20 mouse cellular contexts compared by ENCODE assay signal in the genomic region with DNA sequence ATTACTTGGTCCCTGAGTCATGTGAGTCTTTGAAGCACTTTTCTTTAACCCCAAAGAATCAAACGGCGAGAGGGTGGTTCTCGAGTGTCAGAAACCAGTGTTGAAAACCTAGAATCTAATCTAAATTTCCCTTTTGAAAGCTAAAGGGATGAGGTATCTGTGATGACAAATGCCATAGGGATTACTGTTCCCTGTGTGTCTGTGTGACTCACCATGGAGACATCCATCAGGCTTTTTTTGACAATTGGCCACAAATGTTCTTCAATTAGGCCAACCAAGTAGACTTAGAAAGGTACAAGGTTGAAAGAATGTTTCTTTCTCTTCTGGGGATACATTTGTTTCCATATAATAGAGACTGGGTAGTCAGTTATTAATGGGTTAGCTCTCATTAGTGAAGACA. TPM values are rescaled to one million over a fixed set of nuclear protein-coding genes. Genes with fewer than 3 reads are reported as not detected.
"Had no signal": no experiment of that assay in that cellular context is flagged by ENCODE, and none has a peak within 500 bp of the region (broad histone marks: within the 10 kb centered on the region; RNA-seq: fewer than 3 reads in every experiment).

No protein-coding gene starts in this region.

- H3K4me3 ChIP-seq: lung, embryonic 15.5 days; megakaryocyte, embryonic 14.5 days; midbrain, embryonic 13.5 days; midbrain, embryonic 15.5 days; neural tube, embryonic 12.5 days had no signal

- ATAC-seq: lung, postnatal 0 days; midbrain, embryonic 13.5 days; midbrain, embryonic 15.5 days had no signal

- DNase-seq: lung, adult 2 months; lung, postnatal 14 days; lung, postnatal 36 days; retina, postnatal 1 day; right cerebral cortex, adult 18-20 months; right cerebral cortex, postnatal 25 days; right cerebral cortex, postnatal 4 days; spleen, adult 18-20 months; thymus, adult 18-20 months; thymus, postnatal 25 days; thymus, postnatal 4 days had no signal

- H3K27me3 ChIP-seq: lung, embryonic 15.5 days; megakaryocyte, embryonic 14.5 days; midbrain, embryonic 13.5 days; midbrain, embryonic 15.5 days; neural tube, embryonic 12.5 days had no signal

- H3K36me3 ChIP-seq: lung, embryonic 15.5 days; midbrain, embryonic 13.5 days; midbrain, embryonic 15.5 days; neural tube, embryonic 12.5 days had no signal

RNA-seq across cellular contexts. Expression of a gene that starts 38.1 kb away (rescaled TPM):
- total RNA-seq: megakaryocyte progenitor cell, adult 5-6 weeks; monocyte, adult 5-6 weeks had no signal
- polyA plus RNA-seq: macrophage had no signal
